Mouse (Mus musculus) gastrocnemius, adult 2 months (tissue): ENCODE results near the gene Dtd1. TPM values are rescaled to one million over a fixed set of nuclear protein-coding genes. Genes with fewer than 3 reads are reported as not detected.

ENCODE experiments used
- DNase-seq: peaks from one replicate; pipeline ENCODE4 v3.0.0; 2022
- H3K27ac ChIP-seq: fragments of 200-600 bp; 2 replicates; pipeline ENCODE4 v1.8.1; 2022; ENCODE audit warnings: mild to moderate bottlenecking
- H3K4me3 ChIP-seq: fragments of 200-600 bp; 2 replicates; pipeline ENCODE4 v1.8.1; 2022; ENCODE audit warnings: mild to moderate bottlenecking, moderate library complexity
- CTCF ChIP-seq: fragments of 200-600 bp; IDR thresholded peaks from 2 replicates; pipeline ENCODE4 v1.8.1; 2022; ENCODE audit warnings: antibody characterized with exemption, mild to moderate bottlenecking, moderate library complexity
- intact Hi-C: fragments of 180-260 bp; cut with DNase I; formaldehyde crosslinking; loops from one replicate; pipeline ENCODE4 v1.15.1; 2025
- total RNA-seq, 2 experiments: library from RNA; stranded (reverse); gene quantifications; 2 replicates each; pipeline ENCODE4 v1.2.3; 2021

The Dtd1 gene
- total RNA-seq, 2 experiments from 2014 or later, result 11.6 to 12.4 TPM

DNA sequence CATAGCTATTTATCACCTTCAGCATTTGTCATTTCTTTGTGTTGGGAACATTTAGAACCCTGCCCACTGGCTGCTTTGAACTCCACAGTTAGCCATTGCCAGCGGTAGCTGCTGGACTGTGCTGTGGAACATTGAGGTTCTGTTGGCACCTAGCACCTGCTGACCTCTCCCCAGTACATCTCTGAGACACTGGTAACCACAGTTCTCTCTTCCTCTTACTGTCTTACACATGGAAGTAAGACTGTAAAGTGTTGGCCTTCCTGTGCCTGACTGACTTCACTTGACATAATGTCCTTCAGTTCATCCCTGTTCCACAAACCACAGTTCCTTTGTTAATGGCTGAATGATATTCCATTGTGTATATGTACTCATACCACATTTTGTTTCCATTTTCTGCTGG is 50.3 kb downstream of the Dtd1 start:
- H3K27ac ChIP-seq, result no peak overlapping the region
- intact Hi-C loops, result no loop called here

DNA sequence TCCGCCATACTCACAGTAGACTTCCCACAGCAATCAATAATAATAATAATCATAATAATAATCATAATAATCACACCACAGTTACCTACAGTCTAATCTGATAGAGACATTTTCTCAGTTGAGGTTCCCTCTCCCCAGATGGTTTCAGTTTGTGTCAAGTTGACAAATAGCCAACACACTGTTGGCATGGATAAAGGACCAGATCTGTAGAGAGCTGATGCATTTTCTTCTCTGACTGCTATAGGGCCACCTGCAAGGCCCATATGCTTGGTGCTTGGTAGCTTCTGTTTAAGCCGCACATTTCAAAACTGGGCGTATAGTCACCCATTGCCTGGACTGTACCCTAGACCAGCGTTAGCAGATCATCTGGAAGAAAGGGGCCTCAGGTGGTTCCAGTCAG is 53.1 kb downstream of the Dtd1 start:
- H3K4me3 ChIP-seq, result no peak overlapping the region
- TF ChIP-seq CTCF, result no peak
- no peak overlapping the region for H3K27ac ChIP-seq
- intact Hi-C loops, result no loop called here
- no peak for DNase-seq

More for the DNA sequence above, 50.3 kb downstream of the Dtd1 start:
- no peak overlapping the region for H3K4me3 ChIP-seq
- TF ChIP-seq CTCF, result no peak
- DNase-seq, result no peak

DNA sequence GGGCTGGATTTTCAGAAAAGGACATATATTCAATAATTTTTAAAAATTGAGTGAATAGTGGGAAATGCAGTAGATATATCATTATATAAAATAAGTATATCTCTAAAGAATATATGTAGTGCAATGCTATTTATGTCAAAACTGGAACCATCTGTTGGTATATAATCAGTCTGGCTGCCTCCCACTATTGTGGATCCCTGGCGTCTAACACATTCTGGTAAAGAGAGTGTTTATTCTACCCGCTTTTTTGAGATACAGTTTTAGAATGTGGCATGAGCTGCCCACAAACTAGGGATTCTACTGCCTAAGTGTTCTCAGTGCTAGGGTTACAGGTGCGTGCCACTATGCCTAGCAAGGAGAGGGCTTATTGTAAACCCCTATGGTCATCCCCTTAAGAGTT is 55.6 kb downstream of the Dtd1 start:
- H3K4me3 ChIP-seq, result no peak overlapping the region
- no peak for DNase-seq
- no peak for TF ChIP-seq CTCF
- no peak overlapping the region for H3K27ac ChIP-seq
- intact Hi-C loops, result no loop called here

DNA sequence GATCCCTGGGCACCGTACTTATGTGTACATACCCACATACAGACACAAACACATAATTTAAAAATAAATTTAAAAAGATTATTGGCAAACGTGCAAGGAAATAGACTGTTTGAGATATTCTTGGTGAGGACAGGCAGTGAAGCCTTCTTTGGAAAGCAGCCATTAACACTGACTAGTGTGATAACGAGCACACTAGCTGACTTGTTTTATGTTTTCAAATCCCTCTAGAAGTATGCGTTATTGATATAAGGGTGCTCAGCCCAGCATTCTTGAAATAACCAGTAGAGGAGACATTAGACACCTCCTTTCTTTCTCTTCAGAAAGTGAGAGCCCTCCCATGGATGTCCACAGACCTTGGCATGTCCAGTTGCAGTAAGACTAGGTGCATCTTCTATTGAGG is 68.8 kb downstream of the Dtd1 start:
- no peak for DNase-seq
- intact Hi-C loops, result no loop called here
- Histone ChIP-seq H3K4me3 (no peak overlapping the region), H3K27ac (no peak overlapping the region)
- no peak for TF ChIP-seq CTCF

DNA sequence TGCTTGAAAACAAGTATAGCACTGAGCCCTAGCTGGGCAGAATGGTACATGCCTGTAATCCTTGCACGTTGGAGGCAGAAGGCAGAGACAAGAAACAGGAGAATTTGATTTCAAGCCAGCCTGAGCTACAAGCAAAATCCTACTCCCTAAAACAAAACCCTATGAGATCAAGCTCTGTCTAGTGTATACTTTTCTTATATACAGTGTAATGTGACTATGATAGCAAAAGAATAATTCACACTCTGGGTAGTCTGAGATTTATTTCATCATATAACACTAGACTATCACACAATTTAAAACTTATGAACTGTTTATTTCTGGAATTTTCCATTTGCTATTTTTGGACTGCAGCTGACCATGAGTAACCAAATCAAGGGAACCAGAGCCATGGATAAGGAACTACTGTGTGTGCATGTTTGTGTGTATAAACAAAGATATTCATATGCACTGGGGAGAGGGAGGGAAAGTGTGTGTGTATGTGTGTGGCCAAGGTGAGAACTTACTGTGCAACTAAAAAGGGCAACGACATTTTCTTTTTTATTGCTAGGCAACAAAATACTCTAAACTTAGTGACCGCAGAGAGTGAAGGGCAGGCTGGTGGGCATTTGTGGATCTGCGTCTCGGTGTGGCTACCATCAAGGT is 70.7 kb downstream of the Dtd1 start:
- TF ChIP-seq CTCF, result no peak
- peak overlapping the region; percentile 70 for H3K27ac ChIP-seq
- H3K4me3 ChIP-seq, result no peak overlapping the region
- intact Hi-C loops, result no loop called here
- no peak for DNase-seq

DNA sequence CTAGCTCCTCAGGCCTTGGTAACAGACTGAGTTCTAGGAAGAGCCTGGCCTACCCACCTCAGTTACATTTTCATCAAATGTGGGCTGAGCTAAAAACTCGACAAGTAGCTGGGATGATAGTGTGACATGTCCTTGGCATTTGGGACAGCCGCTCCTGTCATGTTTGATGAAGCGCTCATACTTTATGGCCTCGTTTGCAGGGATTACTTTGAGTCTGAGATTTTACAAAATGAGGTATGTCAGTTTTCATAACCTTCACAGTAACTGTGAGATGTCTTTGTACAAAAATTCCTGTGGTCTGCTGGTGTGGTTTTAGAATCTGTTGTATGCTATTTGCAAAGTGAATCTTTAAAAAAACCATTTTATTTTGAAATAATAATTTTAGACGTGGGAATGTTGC is 72.7 kb downstream of the Dtd1 start:
- no peak for TF ChIP-seq CTCF
- Histone ChIP-seq H3K4me3 (no peak overlapping the region), H3K27ac (no peak overlapping the region)
- intact Hi-C loops, result no loop called here
- no peak for DNase-seq

DNA sequence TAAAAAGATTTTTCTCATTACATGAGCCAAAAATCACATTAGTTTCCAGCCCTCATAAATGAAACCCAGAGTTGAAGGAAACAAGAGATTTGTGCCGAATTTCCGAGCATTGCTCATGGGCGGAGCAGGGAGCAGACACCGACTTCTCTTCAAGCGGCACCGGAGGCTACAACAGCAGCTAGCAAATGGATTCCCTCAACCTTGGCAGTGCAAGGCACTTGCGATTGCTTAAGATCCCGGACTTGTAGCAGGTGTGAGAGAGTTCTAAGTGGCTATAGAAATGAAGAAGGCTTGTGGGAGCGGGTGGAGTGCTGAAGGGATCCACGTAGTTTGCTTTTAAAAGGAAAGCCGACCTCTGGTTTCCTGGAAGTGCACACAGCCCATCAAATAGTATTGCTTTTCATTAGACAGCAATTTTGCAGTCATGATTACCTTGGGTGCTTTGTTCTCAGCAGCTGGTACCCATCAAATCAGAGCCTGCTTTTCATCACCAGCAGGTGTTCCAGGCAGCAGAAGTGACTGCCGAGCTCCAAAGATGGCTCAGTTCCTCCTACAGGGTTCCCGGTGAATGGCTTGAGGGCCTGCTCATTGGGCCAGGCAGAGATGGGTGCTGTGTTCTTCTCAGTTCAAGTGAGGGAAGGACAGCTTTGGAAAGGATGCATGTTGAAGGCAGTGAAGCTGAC is 77.0 kb downstream of the Dtd1 start:
- peak; percentile 27 for DNase-seq
- H3K27ac ChIP-seq, result 0 out of 2 replicates have a peak overlapping the region, but pooled peaks have one; percentile 36
- H3K4me3 ChIP-seq, result peak overlapping the region; percentile 36
- TF ChIP-seq CTCF, result no peak
- intact Hi-C loops, result no loop called here

DNA sequence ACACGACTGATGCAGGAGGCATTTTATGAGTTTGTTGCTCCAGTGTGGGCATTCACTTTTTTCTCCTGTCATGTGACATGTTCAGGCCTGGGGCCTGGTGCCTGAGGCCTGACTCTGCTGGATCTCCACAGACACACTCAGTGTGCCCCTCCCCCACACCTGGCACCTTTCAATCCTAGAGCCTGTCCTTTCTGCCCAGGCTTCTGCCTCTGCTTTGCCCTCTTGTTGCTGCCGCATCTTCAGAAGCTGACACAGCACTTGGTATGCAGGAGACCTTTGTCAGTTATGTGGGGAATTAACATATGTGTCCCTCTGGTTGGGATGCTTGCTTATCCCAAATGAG is 77.5 kb downstream of the Dtd1 start:
- H3K4me3 ChIP-seq, result no peak overlapping the region
- no peak for DNase-seq
- no peak overlapping the region for H3K27ac ChIP-seq
- intact Hi-C loops, result no loop called here
- no peak for TF ChIP-seq CTCF

DNA sequence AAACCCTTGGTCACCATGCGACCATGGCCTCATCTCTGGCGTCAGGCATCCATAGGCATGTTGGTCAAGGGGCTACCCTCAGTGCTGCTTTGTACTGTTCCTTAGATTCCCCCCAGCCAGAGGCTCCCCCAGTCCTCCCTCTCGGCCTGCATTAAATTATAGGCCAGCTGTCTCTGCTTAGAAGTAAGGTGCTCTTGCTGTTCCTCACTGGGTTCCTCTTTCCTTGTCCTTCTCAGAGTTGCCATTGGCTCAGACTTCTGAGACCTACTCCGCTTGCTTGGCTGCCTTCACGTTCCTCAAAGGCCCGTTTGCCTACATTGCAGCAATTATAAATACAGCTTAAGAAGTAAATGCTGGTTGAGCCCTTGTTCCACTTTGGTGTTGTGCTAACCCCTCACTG is 79.1 kb downstream of the Dtd1 start:
- no peak for DNase-seq
- intact Hi-C loops, result no loop called here
- TF ChIP-seq CTCF, result no peak
- Histone ChIP-seq H3K27ac (no peak overlapping the region), H3K4me3 (no peak overlapping the region)

DNA sequence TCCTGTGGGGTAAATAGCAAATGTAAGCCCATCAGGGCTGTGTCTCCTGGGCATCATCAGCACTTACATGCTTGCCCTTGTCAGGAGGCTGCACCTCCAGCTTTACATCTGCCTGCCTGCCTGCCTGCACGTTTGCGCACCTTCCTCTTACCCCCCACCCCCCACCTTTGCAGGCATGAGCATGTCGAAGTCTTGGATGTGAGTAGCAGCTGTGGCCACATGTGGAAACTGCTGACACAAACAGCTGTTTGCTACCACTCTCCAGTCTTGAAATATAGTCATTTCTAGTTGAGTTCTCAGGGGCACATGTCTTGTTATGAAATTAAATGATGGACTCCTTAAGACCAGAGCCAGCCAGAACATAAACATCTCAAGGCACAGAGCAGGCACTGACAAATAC is 79.7 kb downstream of the Dtd1 start:
- intact Hi-C loops, result no loop called here
- no peak overlapping the region for H3K4me3 ChIP-seq
- H3K27ac ChIP-seq, result no peak overlapping the region
- TF ChIP-seq CTCF, result no peak
- DNase-seq, result no peak

DNA sequence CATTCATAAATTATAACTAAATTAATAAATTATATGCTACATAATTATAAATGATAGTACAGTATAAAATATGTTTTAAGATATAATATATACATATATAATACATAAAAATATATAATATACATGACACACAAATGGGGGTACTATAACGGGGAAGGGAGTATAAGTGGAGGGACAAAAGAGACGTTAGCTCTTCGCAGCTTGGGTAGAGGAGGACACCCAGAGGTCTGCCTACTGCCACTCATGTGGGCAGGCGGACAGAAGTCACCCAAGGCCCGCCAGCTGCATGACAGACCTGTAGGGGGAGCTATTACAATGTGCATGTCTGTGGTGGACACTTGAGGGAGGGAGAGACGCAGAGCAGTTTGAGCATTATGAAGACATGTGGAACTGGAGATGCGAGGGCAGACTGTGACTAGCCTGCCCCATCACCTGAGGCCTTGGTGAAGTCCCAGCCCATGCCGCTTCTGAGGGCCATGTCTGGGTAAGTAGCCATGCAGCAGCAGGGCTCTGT is 92.6 kb downstream of the Dtd1 start:
- intact Hi-C loops, result no loop called here

DNA sequence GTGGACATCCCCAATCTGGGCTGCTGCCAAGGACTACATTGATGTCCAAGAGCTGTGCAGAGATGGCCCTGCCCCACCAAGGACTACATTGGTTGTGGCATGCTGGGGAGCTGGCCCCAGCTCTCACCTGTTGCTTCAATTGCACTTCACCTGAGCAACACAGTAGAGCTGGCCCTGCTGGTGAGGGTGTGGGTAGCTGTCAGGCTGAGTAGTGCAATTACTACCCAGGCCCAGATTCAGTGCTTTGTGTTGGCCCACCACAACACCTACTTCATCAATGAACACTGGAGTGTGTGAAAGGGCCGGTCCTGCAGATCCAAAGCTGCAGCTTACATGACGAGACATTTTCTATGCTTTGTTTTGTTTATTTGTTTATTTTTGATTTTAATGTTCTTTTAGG is 93.1 kb downstream of the Dtd1 start:
- H3K4me3 ChIP-seq, result no peak overlapping the region
- intact Hi-C loops, result no loop called here
- no peak for TF ChIP-seq CTCF
- no peak for DNase-seq
- H3K27ac ChIP-seq, result no peak overlapping the region

More for the DNA sequence above, 92.6 kb downstream of the Dtd1 start:
- H3K27ac ChIP-seq, result no peak overlapping the region
- TF ChIP-seq CTCF, result peak; percentile 57
- no peak overlapping the region for H3K4me3 ChIP-seq
- DNase-seq, result no peak

DNA sequence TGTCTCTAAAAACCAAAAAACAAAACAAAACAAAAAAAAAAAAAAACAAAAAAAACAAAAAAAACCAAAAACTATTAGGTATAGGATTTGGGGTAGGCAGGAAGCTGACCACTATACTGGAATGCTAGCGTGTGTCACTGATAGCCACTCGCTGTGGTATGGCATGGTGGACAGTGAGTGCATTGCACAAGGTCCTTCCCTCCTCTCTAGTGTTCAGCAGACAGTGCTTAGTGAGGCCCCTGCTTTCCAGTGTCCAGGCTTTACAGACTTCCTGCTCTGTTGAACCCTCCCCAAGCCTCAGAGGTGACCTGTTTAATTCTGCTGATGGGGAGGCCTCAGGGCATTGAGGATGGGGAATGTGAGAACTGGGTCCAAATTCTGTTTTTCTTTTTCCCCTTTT is 95.2 kb downstream of the Dtd1 start:
- no peak for DNase-seq
- no peak for TF ChIP-seq CTCF
- intact Hi-C loops, result no loop called here
- Histone ChIP-seq H3K4me3 (no peak overlapping the region), H3K27ac (no peak overlapping the region)

DNA sequence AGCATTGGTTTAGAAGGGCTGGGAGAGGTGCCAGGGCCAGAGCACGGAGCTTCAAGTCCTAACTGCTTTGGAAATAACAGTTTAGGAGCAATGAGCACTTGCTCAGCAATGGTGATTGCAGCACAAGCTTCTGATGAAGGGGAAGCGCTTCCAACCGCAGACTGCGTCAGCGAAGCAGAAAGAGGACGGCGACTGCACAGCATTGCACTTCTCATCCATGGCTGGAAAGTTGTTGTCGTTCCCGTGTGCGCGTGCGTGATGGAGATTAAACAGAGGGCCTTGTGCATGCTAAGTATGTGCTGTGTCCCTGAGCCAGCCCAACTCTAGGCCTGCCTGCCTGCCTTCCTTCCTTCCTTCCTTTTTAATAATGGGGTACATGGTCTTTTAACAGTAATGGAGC is 98.3 kb downstream of the Dtd1 start:
- no peak overlapping the region for H3K4me3 ChIP-seq
- no peak for TF ChIP-seq CTCF
- no peak overlapping the region for H3K27ac ChIP-seq
- DNase-seq, result no peak
- intact Hi-C loops, result no loop called here
